Mouse (Mus musculus) CD4-positive naive resting alpha-beta T cell, adult 76 days (primary cell): ENCODE data around the gene Gm21119. TPM values are rescaled to one million over a fixed set of nuclear protein-coding genes. Genes with fewer than 3 reads are reported as not detected.

Experiments used
- total RNA-seq: library from RNA; stranded (reverse); gene quantifications from one replicate; pipeline ENCODE4 v1.2.4, GENCODE M21; 2023

Gm21119 gene
- 0.76 TPM for total RNA-seq

DNA sequence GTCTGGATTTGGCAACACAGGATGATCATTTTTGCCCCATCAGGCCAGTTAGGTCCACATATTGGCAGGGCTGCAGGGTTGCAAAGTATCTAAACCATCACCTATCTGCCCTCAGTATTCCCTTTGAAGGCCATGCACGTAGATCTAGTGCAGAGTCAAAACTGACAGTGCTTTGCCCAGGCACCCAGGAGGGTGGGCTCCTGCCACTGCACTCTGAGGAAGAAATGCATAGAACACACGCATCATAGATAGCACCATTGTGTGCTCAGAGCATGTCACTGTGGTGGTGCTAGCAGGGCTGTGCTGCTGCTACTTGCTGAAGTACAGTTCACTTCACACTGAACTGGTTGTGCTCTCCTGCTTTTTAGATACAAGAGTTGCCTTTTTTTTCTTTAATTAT is at the start of gene Gm21119:
TSS of gene Gm21119 (plus strand) at position 301 of the 400 bp plus-strand sequence.

